Comparison of ENCODE assay signal across 8 mouse cellular contexts in the genomic region with DNA sequence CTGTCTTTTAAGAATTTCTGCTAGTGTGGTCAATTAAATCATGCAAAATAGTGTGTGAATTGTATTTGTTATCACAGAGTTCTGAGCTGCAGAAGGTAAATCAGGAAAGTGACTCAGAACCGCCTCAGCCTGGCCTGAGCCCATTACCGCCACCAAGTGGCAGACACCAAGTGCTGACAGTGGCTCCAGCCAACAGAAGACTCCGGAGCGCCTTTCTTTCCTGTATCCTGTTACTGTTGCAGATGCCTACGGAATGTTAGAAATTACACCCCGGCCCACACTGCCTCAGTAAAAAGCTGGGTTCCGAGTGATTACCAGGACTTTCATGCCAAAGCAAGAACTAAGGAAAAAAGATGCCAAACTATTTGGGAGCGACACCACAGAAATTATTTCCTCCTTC. TPM values are rescaled to one million over a fixed set of nuclear protein-coding genes. Genes with fewer than 3 reads are reported as not detected.
DNase-seq lines count a peak whose midpoint lies in the region; ATAC-seq lines count a peak whose summit lies in the region.

No protein-coding gene starts in this region.

- DNase-seq in adrenal gland, adult 18-20 months (ENCODE audit: low spot score in 2 of 2): peak; percentile 72
- peak; percentile 83 for DNase-seq in embryo, embryonic 10.5 days (ENCODE audit: low spot score)
- DNase-seq in gastrocnemius, postnatal 25 days: peak; percentile 68
- DNase-seq in induced T-regulatory cell, adult 2 months (ENCODE audit: low read depth): peak; percentile 69
- DNase-seq in left cerebral cortex, adult 18-20 months (ENCODE audit: low spot score in 2 of 2): peak; percentile 81 to 92
- DNase-seq in right cerebral cortex, postnatal 10 days (ENCODE audit: low spot score in 2 of 2): peak; percentile 87
- peak; percentile 72 to 76 for DNase-seq in urinary bladder, postnatal 36 days (ENCODE audit: low spot score in 2 of 2)

- peak; percentile 77 for ATAC-seq in megakaryocyte-erythroid progenitor cell, adult 5-6 weeks (replicated peaks; ENCODE audit: low FRiP score, low TSS enrichment, poor library complexity, severe bottlenecking)

RNA-seq across cellular contexts. Expression of a gene that starts 23.9 kb away (rescaled TPM):
- total RNA-seq in adrenal gland, adult 18-20 months (2021): under 1 TPM; 0.40 to 0.51 TPM
- total RNA-seq in gastrocnemius, postnatal 25 days (2021): under 1 TPM in 1 of 2 experiments, not detected in 1; 0.08 TPM
- total RNA-seq in left cerebral cortex, adult 18-20 months (2021): 100 to 1,000 TPM in 1 of 2 experiments, 10 to 100 TPM in 1; 95.5 to 103 TPM
- 2.5 and 9.7 TPM in 2 replicates for total RNA-seq in megakaryocyte-erythroid progenitor cell, adult 5-6 weeks (2014; fragmentation: Nextera tagmentation)
- total RNA-seq in megakaryocyte-erythroid progenitor cell, adult 5-6 weeks (2017): 1.4 and 6.4 TPM in 2 replicates

Comparison
In these comparisons a context has a peak if more than half of its experiments do, and no peak if none do; other contexts are left out.
1. Peak in every context shown above with its lines: DNase-seq and ATAC-seq.
2. RNA of a gene that starts 23.9 kb away (total RNA-seq): 95.5 to 103 TPM in left cerebral cortex, adult 18-20 months; 1.4 to 9.7 TPM in megakaryocyte-erythroid progenitor cell, adult 5-6 weeks, 0.40 to 0.51 TPM in adrenal gland, adult 18-20 months and 0.08 TPM in gastrocnemius, postnatal 25 days; every median in the first group is over 4 times any median in the second.